Mouse (Mus musculus) G1E (cell line): ENCODE measurements around the gene Specc1.
A peak's percentile ranks its signal among the peaks of the same experiment; 100 is the strongest.

ENCODE experiments used
- CTCF ChIP-seq: IDR thresholded peaks from 2 replicates; pipeline ENCODE4 v1.5.1; 2012; ENCODE audit warnings: low read depth, low read length, inconsistent platforms, mixed read lengths
- GATA1 ChIP-seq: IDR thresholded peaks from 2 replicates; pipeline ENCODE4 v1.6.1; 2012; ENCODE audit warnings: borderline replicate concordance, low read length, inconsistent platforms, mixed read lengths
- TAL1 ChIP-seq: conservative IDR thresholded peaks from 2 replicates; pipeline ENCODE4 v1.6.1; 2012; ENCODE audit warnings: low read depth, low read length, inconsistent platforms, mixed read lengths

GRCm38 (mm10) chr11:62148449-62148848, 191.9 kb downstream of the Specc1 start:
- no peak for TF ChIP-seq CTCF
- TF ChIP-seq TAL1: 0 out of 2 replicates have a peak, but pooled peaks have one; percentile 19
- no peak for TF ChIP-seq GATA1
